Mouse (Mus musculus) liver, adult 2 months (tissue): ENCODE measurements around the gene Abcc3.

ENCODE experiments used
- CTCF ChIP-seq: fragments of 200-500 bp; IDR thresholded peaks from 2 replicates; pipeline ENCODE4 v1.5.1; 2011; ENCODE audit warnings: low read depth, low read length, control low read depth
- POLR2A ChIP-seq: fragments of 200-500 bp; IDR thresholded peaks from 2 replicates; pipeline ENCODE4 v1.6.1; 2011; ENCODE audit warnings: low read length, control low read depth; ENCODE audit not compliant: insufficient read depth; ENCODE audit errors: extremely low read depth

- TF ChIP-seq CTCF (no peak), POLR2A (no peak)
These were observed 12.6 kb upstream of the Abcc3 start for GRCm38 (mm10) chr11:94405348-94405747.
